Mouse (Mus musculus): ENCODE results near the gene Fanca. TPM values are rescaled to one million over a fixed set of nuclear protein-coding genes. Genes with fewer than 3 reads are reported as not detected.
"Not testable (repeated sequence)": the region's sequence is repeated elsewhere in the genome, so short reads cannot be mapped to it uniquely, and the experiment has no call there.

The Fanca gene
- polyA plus RNA-seq, 1 experiment from 2014 or later: 35.3 TPM

GRCm38 (mm10) chr8:123282994-123283393 is 35.4 kb downstream of the Fanca start:
- WGBS: 85% methylated on average over 6 of the region's 6 CpGs
- not testable (repeated sequence) for H3K27ac ChIP-seq

GRCm38 (mm10) chr8:123280302-123281094 is 37.9 kb downstream of the Fanca start:
- Histone ChIP-seq H3K27ac (no peak overlapping the region), H3K9me3 (no peaks in the 10 kb centered on the region), H3K27me3 (ENCODE audit: insufficient read depth, poor library complexity, severe bottlenecking) (no peaks in the 10 kb centered on the region), H3K4me3 (no peak overlapping the region), H3K36me3 (peaks cover 69% of the 10 kb centered on the region), H3K4me1 (replicated peaks) (no peaks in the 10 kb centered on the region)
- no peak for DNase-seq (ENCODE audit: low spot score)
- WGBS: 87% methylated on average over 13 of the region's 13 CpGs

More at GRCm38 (mm10) chr8:123282994-123283393, 35.4 kb downstream of the Fanca start:
- not testable (repeated sequence) for H3K4me1 ChIP-seq (replicated peaks); H3K27me3 ChIP-seq (ENCODE audit: insufficient read depth, poor library complexity, severe bottlenecking); DNase-seq (ENCODE audit: low spot score); H3K4me3 ChIP-seq; H3K9me3 ChIP-seq
- H3K36me3 ChIP-seq: peaks cover 77% of the 10 kb centered on the region

GRCm38 (mm10) chr8:123279828-123280227 is 38.5 kb downstream of the Fanca start:
- no peak for DNase-seq (ENCODE audit: low spot score)
- Histone ChIP-seq H3K27ac (no peak overlapping the region), H3K36me3 (peaks cover 75% of the 10 kb centered on the region), H3K27me3 (ENCODE audit: insufficient read depth, poor library complexity, severe bottlenecking) (no peaks in the 10 kb centered on the region), H3K4me1 (replicated peaks) (no peaks in the 10 kb centered on the region), H3K4me3 (no peak overlapping the region), H3K9me3 (no peaks in the 10 kb centered on the region)
- 93% methylated on average over 4 of the region's 4 CpGs for WGBS

GRCm38 (mm10) chr8:123278445-123278844 is 39.9 kb downstream of the Fanca start:
- WGBS: 90% methylated on average over 7 of the region's 7 CpGs
- H3K36me3 ChIP-seq: peaks cover 80% of the 10 kb centered on the region
- no peaks in the 10 kb centered on the region for H3K27me3 ChIP-seq (ENCODE audit: insufficient read depth, poor library complexity, severe bottlenecking)

GRCm38 (mm10) chr8:123275096-123275495 is 43.3 kb downstream of the Fanca start:
- Histone ChIP-seq H3K4me1 (replicated peaks) (peaks cover 7% of the 10 kb centered on the region; the same call in 1 of the 2 replicates), H3K9me3 (no peaks in the 10 kb centered on the region), H3K27ac (no peak overlapping the region), H3K36me3 (peaks cover 89% of the 10 kb centered on the region), H3K27me3 (ENCODE audit: insufficient read depth, poor library complexity, severe bottlenecking) (no peaks in the 10 kb centered on the region), H3K4me3 (no peak overlapping the region)
- 94% methylated on average over 12 of the region's 12 CpGs for WGBS
- no peak for DNase-seq (ENCODE audit: low spot score)

More at GRCm38 (mm10) chr8:123278445-123278844, 39.9 kb downstream of the Fanca start:
- no peak overlapping the region for H3K27ac ChIP-seq
- no peak overlapping the region for H3K4me3 ChIP-seq
- no peaks in the 10 kb centered on the region for H3K9me3 ChIP-seq
- DNase-seq (ENCODE audit: low spot score): no peak
- no peaks in the 10 kb centered on the region for H3K4me1 ChIP-seq (replicated peaks)

GRCm38 (mm10) chr8:123274447-123274846 is 43.9 kb downstream of the Fanca start:
- DNase-seq (ENCODE audit: low spot score): no peak
- H3K4me1 ChIP-seq (replicated peaks): peaks cover 7% of the 10 kb centered on the region; the same call in 1 of the 2 replicates
- WGBS: 82% methylated on average over 5 of the region's 5 CpGs
- H3K36me3 ChIP-seq: peaks cover 91% of the 10 kb centered on the region
- H3K4me3 ChIP-seq: no peak overlapping the region
- H3K9me3 ChIP-seq: no peaks in the 10 kb centered on the region
- no peak overlapping the region for H3K27ac ChIP-seq
- H3K27me3 ChIP-seq (ENCODE audit: insufficient read depth, poor library complexity, severe bottlenecking): no peaks in the 10 kb centered on the region

- Histone ChIP-seq H3K27ac (peak overlapping the region; percentile 72), H3K9me3 (no peaks in the 10 kb centered on the region), H3K27me3 (ENCODE audit: insufficient read depth, poor library complexity, severe bottlenecking) (no peaks in the 10 kb centered on the region), H3K4me3 (no peak overlapping the region), H3K4me1 (replicated peaks) (peaks cover 22% of the 10 kb centered on the region), H3K36me3 (peaks cover 97% of the 10 kb centered on the region)
- WGBS: 78% methylated on average over 4 of the region's 4 CpGs
- no peak for DNase-seq (ENCODE audit: low spot score)
Observed at GRCm38 (mm10) chr8:123271901-123272300, 46.5 kb downstream of the Fanca start.

GRCm38 (mm10) chr8:123271147-123271546 is 47.2 kb downstream of the Fanca start:
- H3K27ac ChIP-seq: 0 out of 2 replicates have a peak overlapping the region, but pooled peaks have one; percentile 72
- DNase-seq (ENCODE audit: low spot score): no peak
- WGBS: 93% methylated on average over 10 of the region's 10 CpGs
- H3K9me3 ChIP-seq: no peaks in the 10 kb centered on the region
- no peak overlapping the region for H3K4me3 ChIP-seq
- no peaks in the 10 kb centered on the region for H3K27me3 ChIP-seq (ENCODE audit: insufficient read depth, poor library complexity, severe bottlenecking)
- H3K4me1 ChIP-seq (replicated peaks): peaks cover 22% of the 10 kb centered on the region
- peaks cover 99% of the 10 kb centered on the region for H3K36me3 ChIP-seq

- Histone ChIP-seq H3K36me3 (peaks cover 100% of the 10 kb centered on the region), H3K9me3 (no peaks in the 10 kb centered on the region), H3K27me3 (ENCODE audit: insufficient read depth, poor library complexity, severe bottlenecking) (no peaks in the 10 kb centered on the region), H3K4me3 (no peak overlapping the region), H3K4me1 (replicated peaks) (peaks cover 22% of the 10 kb centered on the region), H3K27ac (peak overlapping the region; percentile 74)
- 73% methylated on average over 14 of the region's 14 CpGs for WGBS
- DNase-seq (ENCODE audit: low spot score): peak; percentile 62
Observed at GRCm38 (mm10) chr8:123267926-123268656, 50.3 kb downstream of the Fanca start.

GRCm38 (mm10) chr8:123257593-123257992 is 60.8 kb downstream of the Fanca start:
- H3K27me3 ChIP-seq (ENCODE audit: insufficient read depth, poor library complexity, severe bottlenecking); DNase-seq (ENCODE audit: low spot score); H3K27ac ChIP-seq; H3K9me3 ChIP-seq; H3K4me3 ChIP-seq: not testable (repeated sequence)
- WGBS: 92% methylated on average over 8 of the region's 8 CpGs
- Histone ChIP-seq H3K36me3 (peaks cover 68% of the 10 kb centered on the region), H3K4me1 (replicated peaks) (peaks cover 49% of the 10 kb centered on the region)

GRCm38 (mm10) chr8:123257114-123257513 is 61.3 kb downstream of the Fanca start:
- peaks cover 52% of the 10 kb centered on the region for H3K4me1 ChIP-seq (replicated peaks)
- H3K36me3 ChIP-seq: peaks cover 67% of the 10 kb centered on the region
- peak overlapping the region; percentile 66 for H3K27ac ChIP-seq
- no peaks in the 10 kb centered on the region for H3K27me3 ChIP-seq (ENCODE audit: insufficient read depth, poor library complexity, severe bottlenecking)
- DNase-seq (ENCODE audit: low spot score): no peak
- H3K9me3 ChIP-seq: no peaks in the 10 kb centered on the region
- peak overlapping the region; percentile 98; the same call in 1 of the 2 replicates for H3K4me3 ChIP-seq
- 57% methylated on average over 3 of the region's 3 CpGs for WGBS

GRCm38 (mm10) chr8:123255170-123255569 is 63.2 kb downstream of the Fanca start:
- 71% methylated on average over 6 of the region's 6 CpGs for WGBS
- peak overlapping the region; percentile 97; the same call in 1 of the 2 replicates for H3K27ac ChIP-seq
- no peaks in the 10 kb centered on the region for H3K9me3 ChIP-seq
- no peak for DNase-seq (ENCODE audit: low spot score)
- peak overlapping the region; percentile 98 for H3K4me3 ChIP-seq
- H3K4me1 ChIP-seq (replicated peaks): peaks cover 52% of the 10 kb centered on the region
- peaks cover 71% of the 10 kb centered on the region for H3K36me3 ChIP-seq
- no peaks in the 10 kb centered on the region for H3K27me3 ChIP-seq (ENCODE audit: insufficient read depth, poor library complexity, severe bottlenecking)

All from hindbrain, embryonic 10.5 days (tissue).